Mouse (Mus musculus) gastrocnemius, adult 8-10 months (tissue): ENCODE measurements around the gene Efcab3. TPM values are rescaled to one million over a fixed set of nuclear protein-coding genes. Genes with fewer than 3 reads are reported as not detected.
"Not testable (repeated sequence)": the region's sequence is repeated elsewhere in the genome, so short reads cannot be mapped to it uniquely, and the experiment has no call there.

Source experiments
- DNase-seq, 2 experiments: peaks; one replicate each; pipeline ENCODE4 v3.0.0; 2022; ENCODE audit warnings: low spot score in 2 of 2
- total RNA-seq, 4 experiments: library from RNA; stranded (reverse); gene quantifications; 2 replicates each; pipeline ENCODE4 v1.2.4; 2022

The Efcab3 gene
- total RNA-seq: not detected

DNA sequence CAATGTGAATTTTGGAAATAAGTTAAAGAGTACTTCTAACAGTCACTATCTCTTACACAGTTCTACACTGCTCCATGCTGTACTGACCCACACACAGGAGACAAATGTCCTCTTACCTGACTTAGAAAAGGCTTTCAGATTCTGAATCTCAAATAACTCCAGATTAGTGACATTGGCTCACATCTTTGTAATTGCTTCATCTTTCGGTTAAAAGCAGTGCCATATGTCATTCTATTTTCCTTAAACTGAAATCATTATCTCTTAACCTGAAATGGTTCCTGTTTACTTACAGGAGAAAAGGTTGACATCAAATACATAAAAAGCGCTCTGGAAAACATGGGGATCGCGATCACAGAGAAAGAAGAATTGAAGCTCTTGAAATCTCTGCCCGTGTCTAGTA, at the start of gene Efcab3:
Efcab3 (plus strand) TSS at position 301 of the 400 bp plus-strand sequence.
- no peak for DNase-seq

DNA sequence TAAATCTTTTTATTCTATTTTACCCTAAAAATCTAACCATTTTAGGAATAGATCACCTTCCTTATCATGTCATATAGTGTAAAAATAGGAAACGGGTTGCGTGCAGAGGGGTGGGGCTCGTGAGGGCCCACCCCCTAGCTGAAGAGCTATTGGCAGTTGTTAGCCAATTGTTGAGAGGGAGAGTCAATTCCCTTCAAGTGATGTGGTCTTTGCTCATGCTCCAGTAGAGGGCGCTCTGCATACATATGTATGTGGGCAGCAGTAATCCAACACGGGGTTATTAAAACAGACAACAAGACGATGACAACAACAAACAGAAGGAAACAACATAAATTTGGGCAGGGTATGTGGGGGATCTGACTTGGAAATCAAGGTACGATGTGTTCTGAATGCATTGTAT, 42.3 kb upstream of the Efcab3 start:
- no peak for DNase-seq

DNA sequence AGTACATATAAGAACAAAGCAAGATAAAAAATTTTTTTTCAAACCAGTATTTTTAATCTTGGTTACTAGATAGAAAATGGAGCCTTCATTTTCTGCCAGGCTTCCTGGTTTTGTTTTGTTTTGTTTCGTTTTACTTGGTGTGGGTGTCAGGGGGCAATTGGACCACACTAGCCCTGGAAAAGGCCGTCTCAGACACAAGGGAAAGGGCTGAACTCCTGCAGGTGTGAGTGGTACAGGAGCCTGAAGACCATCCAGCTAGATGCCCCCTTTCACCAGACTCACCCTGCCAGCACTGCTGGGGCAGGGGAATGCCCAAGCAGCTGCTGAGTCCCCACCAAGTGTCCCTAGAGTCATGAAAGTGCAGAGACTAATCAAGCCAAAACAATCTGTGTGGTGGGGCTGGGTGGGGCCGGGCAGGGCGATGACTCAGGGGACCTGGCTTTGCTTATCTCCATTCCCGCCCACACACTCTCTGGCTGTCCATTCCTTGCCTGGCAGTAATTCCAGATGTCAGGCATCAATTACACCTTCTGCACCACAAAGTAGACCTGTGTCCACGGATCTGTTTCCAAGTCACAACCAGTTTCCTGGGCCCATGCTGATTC, 34.5 kb upstream of the Efcab3 start:
- DNase-seq: no peak

DNA sequence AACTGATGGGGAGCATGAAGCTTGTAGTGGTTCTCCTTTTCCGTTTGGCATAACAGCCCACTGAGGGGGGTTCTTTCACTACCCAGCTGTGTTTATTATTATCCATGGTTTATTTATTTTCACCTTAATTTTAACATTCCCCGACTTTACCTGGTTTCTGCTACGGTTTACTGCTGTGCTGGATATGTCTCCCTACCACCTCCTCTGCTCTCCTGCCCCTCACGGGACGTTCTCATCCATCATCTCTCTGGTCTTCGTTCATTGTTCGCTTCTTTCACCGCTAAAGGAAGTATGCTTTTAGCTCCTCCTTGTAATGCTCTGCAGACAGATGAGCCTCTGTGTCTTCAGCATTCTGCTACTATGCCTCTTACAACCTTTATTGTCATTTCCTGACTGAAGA, 33.9 kb upstream of the Efcab3 start:
- no peak for DNase-seq

DNA sequence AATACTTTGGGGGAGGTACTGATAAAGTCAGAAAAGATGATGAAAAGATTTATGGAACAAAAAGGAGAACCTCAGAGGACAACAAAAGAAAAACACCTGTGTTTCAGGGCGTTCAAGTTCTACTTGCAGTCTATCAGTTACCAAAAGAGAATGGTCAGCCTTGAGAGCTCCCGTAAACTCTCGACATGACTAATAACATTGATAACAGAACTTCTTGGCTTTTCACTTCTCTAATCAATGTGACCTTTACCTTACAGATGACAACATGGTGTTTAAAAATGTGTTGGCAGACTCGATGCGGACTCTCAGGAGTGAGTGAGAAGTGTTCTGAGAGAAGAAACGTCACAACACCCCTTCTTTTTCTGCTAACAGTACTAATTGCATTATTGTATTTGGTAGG, 33.2 kb upstream of the Efcab3 start:
- no peak for DNase-seq

DNA sequence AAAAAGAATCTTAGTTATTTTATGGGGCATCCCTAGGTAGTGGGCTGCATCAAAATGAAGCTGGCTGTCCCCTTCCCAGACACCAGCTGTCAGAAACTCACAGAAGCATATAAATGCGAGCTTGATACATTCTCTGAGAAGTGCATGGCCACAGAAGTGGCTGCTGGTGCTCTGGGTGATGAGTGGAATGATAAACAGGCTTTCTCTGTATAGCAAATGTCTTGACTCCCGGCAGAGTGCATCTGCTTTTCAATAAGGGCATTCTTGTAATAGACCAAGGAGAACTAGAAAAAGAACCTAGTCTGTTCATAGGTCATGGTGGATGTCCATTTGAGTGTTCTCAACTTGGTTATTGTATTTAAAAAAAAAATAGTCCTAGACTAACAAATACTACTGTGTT, 32.3 kb upstream of the Efcab3 start:
- DNase-seq: no peak

DNA sequence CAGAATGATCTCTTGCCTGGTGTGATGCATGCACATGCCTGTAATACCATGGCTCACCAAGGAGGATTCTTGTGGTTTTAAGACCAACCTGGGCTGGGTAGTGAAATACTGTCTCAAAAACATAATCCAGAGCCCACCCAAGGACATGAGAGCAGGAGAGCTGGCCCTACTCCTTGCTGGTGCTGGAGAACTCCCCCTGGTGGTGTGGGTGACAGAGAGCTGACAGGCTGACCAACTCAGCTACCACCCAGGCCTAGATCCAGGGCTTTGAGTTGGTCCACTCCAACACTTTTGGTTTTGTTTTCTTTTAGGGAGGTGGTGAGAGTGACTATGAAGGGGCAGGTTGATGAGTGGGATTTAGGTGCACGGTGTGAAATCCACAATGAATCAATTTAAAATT, 28.3 kb upstream of the Efcab3 start:
- no peak for DNase-seq

DNA sequence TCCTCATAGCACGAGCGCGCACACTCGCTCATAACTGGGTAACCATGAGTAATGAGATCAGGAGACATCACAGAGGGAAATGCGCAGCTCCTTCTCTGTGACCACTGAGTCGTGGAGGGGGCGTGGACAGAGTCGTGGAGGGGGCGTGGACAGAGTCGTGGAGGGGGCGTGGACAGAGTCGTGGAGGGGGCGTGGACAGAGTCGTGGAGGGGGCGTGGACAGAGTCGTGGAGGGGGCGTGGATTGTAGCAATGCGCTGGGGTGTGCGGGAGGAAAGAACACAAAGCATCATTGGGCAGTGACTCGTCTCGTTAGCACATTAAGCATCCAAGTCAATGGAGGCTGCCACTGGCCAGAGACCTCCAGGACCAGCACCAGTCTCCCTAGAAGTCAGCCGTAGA, 49.1 kb downstream of the Efcab3 start:
- DNase-seq: not testable (repeated sequence)

DNA sequence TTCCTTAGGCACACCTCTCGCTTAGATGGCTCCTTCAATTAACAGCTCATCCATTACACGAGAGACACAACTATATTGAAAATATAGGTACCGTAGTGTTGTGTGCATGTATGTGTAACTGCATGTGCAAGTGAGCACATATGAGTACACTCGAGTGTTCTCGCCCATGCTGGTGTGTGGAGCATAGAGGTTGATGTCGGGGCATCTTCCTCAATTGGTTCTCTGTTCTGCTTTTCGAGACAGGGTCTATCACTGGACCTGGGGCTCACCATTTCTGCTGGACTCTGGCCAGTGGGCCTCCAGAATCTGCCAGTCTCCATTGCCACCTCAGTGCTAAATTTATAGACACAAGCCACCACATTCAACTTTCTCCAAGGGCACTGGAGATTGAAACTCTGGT, 54.4 kb downstream of the Efcab3 start:
- no peak for DNase-seq

DNA sequence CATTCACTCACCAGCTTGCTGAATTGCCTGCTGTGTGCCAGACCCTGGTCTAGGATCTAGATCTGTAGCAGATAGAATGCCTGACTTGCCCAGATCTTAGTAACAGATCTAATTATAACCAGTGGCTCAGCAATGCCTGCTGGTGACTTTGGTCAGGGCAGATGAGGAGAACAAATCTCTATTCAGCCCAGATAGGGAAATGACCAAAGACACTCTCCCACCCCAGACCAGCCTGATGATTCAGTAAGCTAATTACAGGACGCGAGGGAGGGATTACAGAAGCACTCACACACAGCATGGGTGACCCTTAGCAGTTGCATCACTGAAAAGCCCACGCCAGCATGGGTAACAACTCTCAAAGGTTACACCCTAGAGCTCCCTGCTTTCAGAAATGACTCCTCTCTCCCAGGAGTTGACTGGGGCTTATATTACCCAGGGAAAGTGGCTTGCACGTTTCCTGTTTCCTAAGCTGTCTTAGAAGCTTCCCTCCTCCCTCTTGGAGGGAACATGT, 57.2 kb downstream of the Efcab3 start:
- DNase-seq: no peak

DNA sequence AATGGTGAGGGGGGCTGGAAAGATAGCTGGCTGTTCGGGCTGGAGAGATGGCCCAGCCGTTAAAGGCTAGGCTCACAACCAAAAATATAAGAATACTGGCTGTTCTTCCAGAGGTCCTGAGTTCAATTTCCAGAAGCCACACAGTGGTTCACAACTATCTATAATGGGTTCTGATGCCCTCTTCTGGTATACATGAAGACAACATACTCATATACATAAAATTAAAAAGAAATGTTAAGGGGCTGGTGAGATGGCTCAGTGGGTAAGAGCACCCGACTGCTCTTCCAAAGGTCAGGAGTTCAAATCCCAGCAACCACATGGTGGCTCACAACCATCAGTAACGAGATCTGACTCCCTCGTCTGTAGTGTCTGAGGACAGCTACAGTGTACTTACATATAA, 58.4 kb downstream of the Efcab3 start:
- DNase-seq: not testable (repeated sequence)

DNA sequence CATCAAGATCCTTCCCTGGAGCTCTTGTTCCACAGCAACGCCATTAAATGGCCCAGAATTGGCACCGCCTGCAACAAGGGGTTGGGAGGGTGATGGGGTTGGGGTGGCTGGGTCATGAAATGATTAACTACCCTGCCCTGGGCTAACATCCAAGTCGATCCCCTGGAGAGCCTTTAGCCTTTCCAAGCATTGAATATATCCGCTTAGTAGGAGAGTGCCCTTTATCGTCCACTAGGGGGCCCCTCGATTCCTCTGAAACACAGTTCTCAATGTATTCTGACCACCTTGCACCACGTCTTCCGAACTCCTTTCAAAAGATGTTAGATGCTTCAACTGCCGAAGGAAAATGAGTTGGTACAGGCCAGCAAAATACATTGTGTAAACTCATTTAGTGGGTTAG, 60.6 kb downstream of the Efcab3 start:
- DNase-seq: no peak

DNA sequence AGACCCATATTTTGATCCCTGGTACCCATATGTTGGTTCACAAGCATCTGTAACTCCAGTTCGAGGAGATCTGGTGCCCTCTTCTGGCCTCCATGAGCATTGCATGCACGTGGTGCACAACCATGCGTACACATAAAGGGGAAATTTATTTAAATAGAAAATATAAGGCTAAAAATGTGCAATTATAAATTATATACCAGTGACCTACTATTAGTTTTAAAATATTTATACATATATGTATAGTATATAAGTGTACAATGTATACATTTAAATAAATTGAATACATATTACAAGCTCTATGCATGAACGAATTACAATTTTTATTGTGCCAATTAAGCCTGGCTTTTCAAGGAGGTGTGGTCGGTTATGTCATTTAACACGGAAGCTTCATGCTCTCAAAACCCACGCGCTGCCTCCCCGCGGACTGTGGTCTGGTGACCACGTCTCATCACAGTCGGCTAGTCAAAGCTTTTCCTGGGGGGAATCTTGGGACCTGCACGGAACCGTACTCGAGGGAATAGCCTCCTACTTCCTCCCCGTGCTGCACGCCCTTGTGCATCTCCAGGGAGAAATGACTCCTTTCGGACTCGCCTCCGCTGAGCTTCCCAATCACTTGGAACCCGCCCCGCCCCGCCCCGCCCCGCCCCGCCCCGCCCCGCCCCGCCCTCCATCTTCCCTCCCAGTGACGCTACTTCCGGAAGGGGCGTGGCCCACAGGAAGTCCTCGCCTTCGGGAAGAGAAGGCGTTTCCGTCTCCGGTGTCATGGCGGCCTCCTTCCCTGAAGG, 62.5 kb downstream of the Efcab3 start, which contains the start of gene Mettl2:
Mettl2 (plus strand) TSS at position 691 of the 785 bp plus-strand sequence.
- peak; percentile 43 to 68 for DNase-seq

DNA sequence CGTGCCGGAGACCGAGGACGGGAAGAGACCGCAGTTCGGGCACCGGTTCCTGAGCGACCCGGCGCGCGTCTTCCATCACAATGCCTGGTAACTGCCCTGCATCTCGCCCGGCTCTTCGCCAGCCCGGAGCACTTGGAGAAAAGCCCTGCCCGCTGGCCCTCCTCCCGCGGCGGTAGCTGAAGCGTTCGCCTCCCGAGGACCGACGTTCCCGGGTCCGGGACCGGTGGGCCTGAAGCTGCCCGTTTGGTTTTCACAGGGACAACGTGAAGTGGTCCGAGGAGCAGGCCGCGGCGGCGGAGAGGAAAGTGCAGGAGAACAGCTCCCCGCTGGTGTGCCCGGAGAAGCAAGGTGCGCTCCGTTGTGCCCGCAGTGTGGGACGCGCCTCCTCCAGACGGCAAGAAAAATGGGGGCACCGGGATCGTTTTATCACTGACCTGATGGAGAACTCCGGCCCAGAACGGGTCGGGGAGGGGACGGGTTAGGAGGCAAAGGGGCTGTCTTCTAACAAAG, 63.2 kb downstream of the Efcab3 start:
- DNase-seq: no peak

DNA sequence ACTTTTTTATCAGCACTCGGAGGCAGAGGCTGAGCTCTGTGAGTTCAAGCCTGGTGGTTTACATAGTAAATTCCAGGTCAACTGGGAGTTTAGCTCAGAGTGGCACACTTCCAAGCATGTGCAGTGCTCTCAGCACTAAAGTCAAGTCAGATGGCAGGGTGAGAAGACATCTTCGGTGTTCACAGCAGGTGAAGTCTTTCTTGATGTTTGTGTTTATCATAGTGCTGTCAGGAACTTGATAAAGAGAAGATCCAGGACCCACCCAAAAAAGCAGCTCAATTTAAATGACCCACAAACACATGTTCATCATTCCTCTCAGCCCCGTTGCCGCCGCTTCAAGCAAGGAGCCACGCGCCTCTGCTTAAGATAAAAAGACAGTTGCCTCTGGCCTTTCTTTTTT, 72.3 kb downstream of the Efcab3 start:
- no peak for DNase-seq

DNA sequence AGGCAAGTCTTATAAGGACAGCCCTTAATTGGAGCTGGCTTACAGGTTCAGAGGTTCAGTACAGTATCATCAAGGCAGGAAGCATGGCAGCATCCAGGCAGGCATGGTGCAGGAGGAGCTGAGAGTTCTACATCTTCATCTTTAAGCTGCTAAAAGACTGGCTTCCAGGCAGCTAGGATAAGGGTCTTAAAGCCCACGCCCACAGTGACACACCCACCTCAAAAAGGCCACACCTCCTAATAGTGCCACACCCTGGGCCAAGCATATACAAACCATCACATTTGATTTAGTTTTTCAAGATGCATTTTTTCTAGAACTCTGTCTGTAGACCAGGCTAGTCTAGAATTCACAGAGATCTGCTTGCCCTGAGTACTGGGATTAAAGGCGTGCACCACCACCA, 73.9 kb downstream of the Efcab3 start:
- not testable (repeated sequence) for DNase-seq

DNA sequence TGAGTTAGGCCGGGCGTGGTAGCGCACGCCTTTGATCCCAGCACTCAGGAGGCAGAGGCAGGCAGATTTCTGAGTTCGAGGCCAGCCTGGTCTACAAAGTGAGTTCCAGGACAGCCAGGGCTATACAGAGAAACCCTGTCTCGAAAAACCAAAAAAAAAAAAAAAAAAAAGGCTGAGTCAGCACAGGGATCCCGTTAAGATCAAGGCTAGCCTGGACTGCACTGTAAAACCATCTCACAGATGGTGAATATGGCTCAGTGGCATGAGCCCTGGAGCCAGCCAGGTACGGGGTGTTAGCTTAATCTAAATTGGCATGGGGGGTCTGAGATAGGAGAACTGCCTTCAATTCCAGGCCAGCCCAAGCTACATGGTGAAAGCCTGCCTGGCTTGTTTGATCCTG, 77.1 kb downstream of the Efcab3 start:
- not testable (repeated sequence) for DNase-seq

DNA sequence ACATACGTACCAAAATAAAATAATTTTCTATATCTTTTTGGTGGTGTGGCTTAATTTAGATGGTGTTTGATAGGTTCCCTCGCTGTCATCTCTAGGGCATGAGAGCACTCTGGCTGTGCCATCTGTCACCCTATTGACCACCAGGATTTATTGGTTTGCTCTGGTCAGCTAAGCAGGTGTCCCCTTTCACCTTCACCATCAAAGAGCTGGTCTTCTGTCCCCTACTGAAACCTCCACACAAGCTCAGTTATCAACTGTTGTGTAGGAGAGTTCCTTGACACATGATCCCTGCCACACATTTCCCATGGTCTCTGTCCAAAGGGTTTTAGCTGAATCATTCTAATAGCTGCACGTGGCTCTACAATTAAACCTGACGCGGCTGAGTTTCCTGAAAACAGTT, 77.7 kb downstream of the Efcab3 start:
- no peak for DNase-seq

DNA sequence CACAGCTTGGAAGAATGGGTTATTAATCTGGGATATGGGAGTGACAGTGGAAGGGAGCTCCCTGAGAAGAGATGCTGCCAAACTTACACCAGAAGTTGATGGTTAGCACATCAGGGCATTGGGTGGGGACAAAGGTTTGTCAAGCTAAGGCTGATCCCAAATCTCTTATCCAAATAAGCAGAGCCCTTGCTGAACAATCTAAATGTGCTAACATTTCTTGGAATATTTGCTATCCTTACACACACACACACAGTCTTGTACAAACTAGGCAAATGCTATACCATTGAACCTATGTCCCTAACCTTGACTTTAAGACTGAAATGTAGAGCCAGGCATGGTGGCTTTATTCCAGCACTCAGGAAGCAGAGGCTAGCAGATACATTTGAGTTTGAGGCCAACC, 80.2 kb downstream of the Efcab3 start:
- no peak for DNase-seq

DNA sequence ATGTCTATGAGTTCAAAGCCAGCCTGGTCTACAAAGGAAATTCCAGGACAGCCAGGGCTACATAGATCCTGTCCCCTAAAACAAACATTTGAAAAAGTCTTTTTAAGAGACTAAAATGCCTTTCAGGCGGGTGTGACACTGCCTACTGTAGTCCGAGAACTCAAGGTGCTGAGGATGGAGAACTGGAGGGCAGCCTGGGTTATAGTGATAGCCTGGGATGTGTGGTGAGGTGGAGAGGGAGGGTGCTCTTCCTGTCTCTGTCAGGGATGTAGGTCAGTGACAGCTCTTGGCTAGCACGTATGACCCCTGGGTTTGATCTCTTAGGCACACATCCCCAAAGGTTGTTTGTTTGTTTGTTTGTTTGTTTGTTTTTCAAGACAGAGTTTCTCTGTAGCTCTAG, 80.7 kb downstream of the Efcab3 start:
- DNase-seq: no peak

DNA sequence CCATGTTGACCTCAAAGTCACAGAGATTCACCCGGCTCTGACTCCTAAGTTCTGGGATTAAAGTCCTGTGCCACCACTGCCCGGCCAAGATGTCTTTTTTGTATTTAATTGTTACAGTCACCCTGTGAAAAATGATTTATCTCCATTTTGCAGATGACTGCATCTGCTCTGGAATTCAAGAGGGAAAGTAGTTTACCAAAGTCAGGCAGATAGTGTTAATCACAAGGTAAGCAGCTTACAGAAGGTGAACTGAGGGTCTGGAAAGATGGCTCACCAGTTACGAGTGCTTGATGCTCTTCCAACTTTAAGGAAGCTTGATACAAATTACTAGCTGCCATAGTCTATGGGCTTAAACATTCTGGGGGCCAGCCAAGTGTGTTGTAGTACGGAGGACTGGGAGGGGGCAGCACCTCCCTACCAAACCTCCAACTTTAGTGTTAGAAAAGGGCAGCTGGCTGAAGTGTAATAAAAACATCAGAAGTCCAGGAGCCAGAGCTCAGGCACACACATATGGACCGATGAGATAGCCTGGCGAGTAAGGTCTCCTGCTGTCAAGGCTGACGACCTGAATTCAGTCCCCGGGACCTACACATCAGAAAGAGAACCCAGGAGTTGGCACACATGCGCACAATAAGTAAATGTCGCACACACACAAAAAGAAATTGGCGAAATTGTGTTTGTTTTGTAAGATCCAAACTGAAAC, 81.3 kb downstream of the Efcab3 start:
- no peak for DNase-seq

DNA sequence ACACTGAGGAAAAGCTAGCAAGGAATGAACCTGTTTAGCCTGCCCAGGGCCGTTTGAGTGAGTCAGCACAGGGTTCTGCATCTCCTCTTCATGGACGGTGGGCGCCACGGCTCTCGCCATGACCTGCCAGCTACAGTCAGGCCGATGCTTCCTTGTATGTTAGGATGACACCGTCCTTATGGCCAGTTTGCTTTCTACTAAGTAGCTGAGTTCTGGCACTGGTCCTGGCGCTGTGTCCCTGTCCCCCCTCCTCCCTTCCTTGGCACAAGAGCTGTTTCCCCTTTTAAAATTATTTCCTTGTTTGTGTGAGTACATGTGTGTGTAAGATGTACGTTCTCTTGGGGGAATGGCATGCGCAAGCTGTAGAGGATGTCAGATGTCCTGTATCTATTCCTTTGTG, 81.8 kb downstream of the Efcab3 start:
- no peak for DNase-seq
